Mouse (Mus musculus) erythroblast, adult 5-6 weeks (primary cell): ENCODE measurements around the gene Vmn1r200. TPM values are rescaled to one million over a fixed set of nuclear protein-coding genes. Genes with fewer than 3 reads are reported as not detected.
"Not testable (repeated sequence)": the region's sequence is repeated elsewhere in the genome, so short reads cannot be mapped to it uniquely, and the experiment has no call there.

Experiments used
- ATAC-seq: replicated peaks from 2 replicates; pipeline ENCODE4 v1.8.0; 2016; ENCODE audit warnings: moderate number of reproducible peaks, mild to moderate bottlenecking, moderate TSS enrichment, inconsistent platforms; ENCODE audit not compliant: poor library complexity, low FRiP score, severe bottlenecking
- total RNA-seq, 2 experiments: library from RNA; stranded (forward) in 1 of 2; stranded (reverse) in 1 of 2; fragments of 150-400 nt in 1 of 2; fragments of 200-764, 138-1000 nt in 1 of 2; gene quantifications; 2 replicates each; pipeline versions ENCODE4 v1.2.3 to v1.2.4; 2015 to 2017; ENCODE audit warnings: low replicate concordance in 2 of 2

Gene Vmn1r200
- total RNA-seq (2015; ENCODE audit: low replicate concordance), result not detected in 2 replicates
- total RNA-seq (2017; ENCODE audit: low replicate concordance), result not detected in 2 replicates

DNA sequence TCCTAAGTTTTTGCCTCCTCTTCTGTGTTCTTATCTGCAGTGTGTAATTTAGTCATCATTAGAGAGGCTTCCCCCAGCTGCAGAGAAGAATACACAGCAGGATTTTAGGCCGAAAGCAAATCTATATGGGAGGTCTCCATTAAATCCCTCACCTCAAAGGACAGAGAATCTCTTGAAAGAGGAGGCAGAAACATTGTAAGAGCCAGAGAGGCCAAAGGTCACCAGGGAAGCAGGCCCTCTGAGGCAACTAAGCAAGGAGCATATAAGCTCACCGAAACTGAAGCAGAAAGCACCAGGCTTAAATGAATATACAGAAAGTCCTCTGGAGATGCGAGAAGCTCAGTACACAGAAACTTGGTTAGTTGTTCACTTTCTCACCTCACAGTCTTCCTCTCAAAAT, at the start of gene Vmn1r200:
Gene Vmn1r200 (plus strand): TSS at position 301 of the 400 bp plus-strand sequence.
- ATAC-seq, result no peak

DNA sequence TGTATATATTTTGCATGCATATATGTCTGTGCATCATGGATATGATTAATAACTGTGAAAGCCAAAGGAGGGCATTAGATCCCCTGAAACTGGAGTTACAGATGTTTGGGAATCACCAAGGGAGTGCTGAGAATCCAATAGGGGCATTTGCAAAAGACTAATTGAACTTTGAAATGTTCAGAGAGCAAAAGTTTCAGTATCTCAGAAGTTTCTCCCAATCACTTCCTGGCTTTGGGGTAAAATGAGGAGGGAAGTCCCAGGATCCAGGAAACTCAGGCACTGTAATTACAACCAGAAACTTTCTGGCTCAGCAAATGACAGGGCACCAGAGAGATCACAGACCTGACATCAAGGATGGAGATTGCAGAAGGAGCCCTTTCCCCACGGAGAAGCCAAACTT, 40.1 kb upstream of the Vmn1r200 start, which contains the start of gene Vmn1r198:
Gene Vmn1r198 (plus strand): TSS at position 301 of the 400 bp plus-strand sequence.
- ATAC-seq, result no peak

DNA sequence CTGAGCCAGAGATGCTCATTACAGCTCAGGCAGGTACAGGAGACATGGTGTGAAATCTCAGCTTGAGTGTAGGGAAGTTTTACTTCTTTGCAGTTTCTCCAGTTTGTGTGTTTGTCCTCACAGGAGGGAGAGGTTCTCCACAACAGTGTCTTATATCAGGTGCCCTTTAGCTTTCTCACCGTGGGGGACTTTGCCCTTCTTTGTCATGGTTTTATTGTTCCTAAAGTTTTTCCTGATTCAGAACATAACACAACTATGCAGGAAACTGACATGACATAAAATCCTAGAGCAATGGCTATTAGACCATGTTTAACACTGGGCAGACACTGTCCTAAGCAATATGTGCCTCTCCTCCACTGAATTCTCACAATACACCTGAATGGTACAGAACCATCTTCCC, 39.4 kb upstream of the Vmn1r200 start:
- no peak for ATAC-seq

DNA sequence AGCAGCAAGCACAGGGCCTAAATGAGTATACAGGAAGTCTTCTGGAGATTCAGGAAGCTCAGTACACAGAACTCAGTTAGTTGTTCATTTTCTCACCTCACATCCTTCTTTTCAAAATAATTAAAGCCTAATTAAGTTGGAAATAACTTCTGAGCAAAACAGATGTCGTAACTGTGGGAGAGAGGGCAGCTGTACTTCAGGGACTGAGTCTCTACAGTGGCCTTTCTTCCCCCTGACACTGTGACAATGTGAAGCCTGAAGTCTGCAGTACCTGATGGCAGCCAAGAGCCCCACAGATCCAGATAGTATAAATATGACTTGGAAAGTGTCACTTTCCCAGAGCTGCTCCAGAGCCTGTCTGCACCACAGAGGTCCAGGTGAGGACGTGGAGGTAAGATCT, 10.7 kb upstream of the Vmn1r200 start, which contains the start of gene Vmn1r199:
Gene Vmn1r199 (plus strand): TSS at position 301 of the 400 bp plus-strand sequence.
- ATAC-seq, result no peak

DNA sequence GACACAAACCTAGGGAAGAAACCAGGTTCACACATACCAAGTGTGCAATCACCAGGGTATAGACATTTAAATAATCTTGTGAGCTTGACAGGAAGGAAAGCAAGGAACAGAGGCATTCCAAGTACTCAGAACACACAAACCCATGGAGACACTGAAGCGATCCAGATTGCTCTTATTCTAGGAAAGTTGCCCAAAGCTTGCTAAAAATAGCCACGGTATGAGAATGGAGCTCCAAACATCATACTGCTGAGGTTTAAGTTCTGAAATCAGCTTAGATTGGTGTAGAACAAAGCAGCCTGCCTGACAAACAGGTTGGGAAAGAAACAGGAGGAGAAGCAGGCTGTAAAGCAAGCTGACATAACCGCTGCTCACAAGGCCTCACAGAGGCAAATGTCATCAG, 9.0 kb upstream of the Vmn1r200 start:
- ATAC-seq, result not testable (repeated sequence)

DNA sequence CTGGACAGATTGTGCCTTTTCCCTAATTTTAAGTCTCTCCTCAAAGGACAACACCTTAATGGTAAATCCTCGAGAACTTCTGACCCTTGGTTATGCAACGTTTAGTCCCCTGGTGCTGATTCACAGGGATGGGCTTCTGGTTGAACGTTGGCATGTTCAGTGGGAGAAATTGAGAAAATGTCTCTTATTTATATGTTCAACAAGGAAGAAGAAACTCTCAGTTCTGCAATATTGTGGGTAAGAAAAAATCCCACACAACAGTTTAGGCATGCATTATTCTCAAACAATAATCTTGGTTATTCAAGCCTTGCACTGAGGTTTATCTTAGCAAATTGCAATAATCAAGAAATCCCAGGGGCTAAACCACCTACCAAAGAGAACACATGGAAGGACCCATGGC, 6.8 kb upstream of the Vmn1r200 start:
- no peak for ATAC-seq

DNA sequence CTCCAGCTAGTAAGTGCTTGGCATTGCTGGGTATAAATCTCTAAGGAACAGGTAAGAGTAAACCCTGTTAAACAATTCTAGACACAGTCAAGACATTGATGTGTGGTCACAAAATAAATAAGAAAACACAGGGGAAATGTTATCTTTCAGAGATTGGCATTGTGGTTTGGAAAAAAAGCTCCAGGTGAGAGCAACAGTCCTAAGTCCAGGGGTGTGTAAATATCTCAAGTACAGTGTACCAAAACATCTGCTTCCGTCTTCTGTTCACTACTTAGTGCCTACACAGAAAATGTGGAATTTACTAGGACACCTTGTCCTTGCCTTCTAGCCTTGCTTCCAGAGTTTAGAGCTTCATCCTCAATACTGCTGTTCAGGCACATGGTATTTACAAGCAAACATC, 3.1 kb upstream of the Vmn1r200 start:
- no peak for ATAC-seq

DNA sequence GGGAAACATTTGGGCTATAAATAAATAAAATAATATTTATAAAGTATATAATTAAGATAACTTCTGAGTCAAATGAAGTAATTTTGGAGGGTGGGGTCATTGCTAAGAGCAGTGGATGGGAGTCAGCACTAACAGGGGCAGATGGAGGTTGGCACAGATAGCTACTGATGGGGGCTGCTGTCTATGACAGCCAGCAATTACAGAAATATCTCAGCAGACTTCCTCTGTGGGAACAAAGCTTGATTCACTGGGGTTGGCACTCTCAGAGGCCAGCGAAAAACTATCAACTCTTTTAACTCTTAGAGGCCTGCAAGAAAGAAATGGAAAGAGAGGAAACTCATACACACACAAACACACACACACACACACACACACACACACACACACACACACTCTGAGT, 12.8 kb downstream of the Vmn1r200 start:
- no peak for ATAC-seq

Other genes starting within 250 kb of the Vmn1r200 start
- not detected in 2 replicates for gene Vmn1r191, start 206.4 kb upstream of the Vmn1r200 start, total RNA-seq (2015; ENCODE audit: low replicate concordance)
- gene Vmn1r191, start 206.4 kb upstream of the Vmn1r200 start, total RNA-seq (2017; ENCODE audit: low replicate concordance), result not detected in 2 replicates
- gene Vmn1r192, start 199.2 kb upstream of the Vmn1r200 start, total RNA-seq (2015; ENCODE audit: low replicate concordance), result not detected in 2 replicates
- not detected in 2 replicates for gene Vmn1r192, start 199.2 kb upstream of the Vmn1r200 start, total RNA-seq (2017; ENCODE audit: low replicate concordance)
- gene Vmn1r193, start 167.2 kb upstream of the Vmn1r200 start, total RNA-seq (2015; ENCODE audit: low replicate concordance), result not detected in 2 replicates
- not detected in 2 replicates for gene Vmn1r193, start 167.2 kb upstream of the Vmn1r200 start, total RNA-seq (2017; ENCODE audit: low replicate concordance)
- gene Vmn1r194, start 146.2 kb upstream of the Vmn1r200 start, total RNA-seq (2015; ENCODE audit: low replicate concordance), result not detected in 2 replicates
- not detected in 2 replicates for gene Vmn1r194, start 146.2 kb upstream of the Vmn1r200 start, total RNA-seq (2017; ENCODE audit: low replicate concordance)
- not detected in 2 replicates for gene Vmn1r195, start 119.9 kb upstream of the Vmn1r200 start, total RNA-seq (2015; ENCODE audit: low replicate concordance)
- gene Vmn1r195, start 119.9 kb upstream of the Vmn1r200 start, total RNA-seq (2017; ENCODE audit: low replicate concordance), result not detected in 2 replicates
- not detected in 2 replicates for gene Vmn1r196, start 100.5 kb upstream of the Vmn1r200 start, total RNA-seq (2015; ENCODE audit: low replicate concordance)
- gene Vmn1r196, start 100.5 kb upstream of the Vmn1r200 start, total RNA-seq (2017; ENCODE audit: low replicate concordance), result not detected in 2 replicates
- gene Vmn1r197, start 65.8 kb upstream of the Vmn1r200 start, total RNA-seq (2015; ENCODE audit: low replicate concordance), result not detected in 2 replicates
- not detected in 2 replicates for gene Vmn1r197, start 65.8 kb upstream of the Vmn1r200 start, total RNA-seq (2017; ENCODE audit: low replicate concordance)
- not detected in 2 replicates for gene Vmn1r198, start 40.0 kb upstream of the Vmn1r200 start, total RNA-seq (2015; ENCODE audit: low replicate concordance)
- not detected in 2 replicates for gene Vmn1r198, start 40.0 kb upstream of the Vmn1r200 start, total RNA-seq (2017; ENCODE audit: low replicate concordance)
- gene Vmn1r199, start 10.6 kb upstream of the Vmn1r200 start, total RNA-seq (2015; ENCODE audit: low replicate concordance), result not detected in 2 replicates
- gene Vmn1r199, start 10.6 kb upstream of the Vmn1r200 start, total RNA-seq (2017; ENCODE audit: low replicate concordance), result not detected in 2 replicates
- not detected in 2 replicates for gene Vmn1r201, start 81.5 kb downstream of the Vmn1r200 start, total RNA-seq (2015; ENCODE audit: low replicate concordance)
- gene Vmn1r201, start 81.5 kb downstream of the Vmn1r200 start, total RNA-seq (2017; ENCODE audit: low replicate concordance), result not detected in 2 replicates
- not detected in 2 replicates for gene Vmn1r202, start 115.0 kb downstream of the Vmn1r200 start, total RNA-seq (2015; ENCODE audit: low replicate concordance)
- gene Vmn1r202, start 115.0 kb downstream of the Vmn1r200 start, total RNA-seq (2017; ENCODE audit: low replicate concordance), result not detected in 2 replicates
- gene Vmn1r203, start 127.7 kb downstream of the Vmn1r200 start, total RNA-seq (2015; ENCODE audit: low replicate concordance), result not detected in 2 replicates
- gene Vmn1r203, start 127.7 kb downstream of the Vmn1r200 start, total RNA-seq (2017; ENCODE audit: low replicate concordance), result 0.14 TPM in 1 of 2 replicates, not detected in the other
- not detected in 2 replicates for gene Vmn1r204, start 162.8 kb downstream of the Vmn1r200 start, total RNA-seq (2015; ENCODE audit: low replicate concordance)
- not detected in 2 replicates for gene Vmn1r204, start 162.8 kb downstream of the Vmn1r200 start, total RNA-seq (2017; ENCODE audit: low replicate concordance)
- not detected in 2 replicates for gene Vmn1r205, start 202.6 kb downstream of the Vmn1r200 start, total RNA-seq (2015; ENCODE audit: low replicate concordance)
- not detected in 2 replicates for gene Vmn1r205, start 202.6 kb downstream of the Vmn1r200 start, total RNA-seq (2017; ENCODE audit: low replicate concordance)
- not detected in 2 replicates for gene Vmn1r206, start 233.9 kb downstream of the Vmn1r200 start, total RNA-seq (2015; ENCODE audit: low replicate concordance)
- gene Vmn1r206, start 233.9 kb downstream of the Vmn1r200 start, total RNA-seq (2017; ENCODE audit: low replicate concordance), result not detected in 2 replicates